Mouse (Mus musculus) embryonic fibroblast, embryonic 13.5 days (primary cell): ENCODE data around the gene Cldn34b2.
"Not testable (repeated sequence)": the region's sequence is repeated elsewhere in the genome, so short reads cannot be mapped to it uniquely, and the experiment has no call there.

Source experiments
- CTCF ChIP-seq: IDR thresholded peaks from 2 replicates; pipeline ENCODE4 v1.5.1; 2011; ENCODE audit warnings: mild to moderate bottlenecking, control low read depth, low read length, moderate library complexity, borderline replicate concordance; ENCODE audit not compliant: insufficient read depth
- POLR2A ChIP-seq: IDR thresholded peaks from 2 replicates; pipeline ENCODE4 v1.6.1; 2011; ENCODE audit warnings: low read depth, mild to moderate bottlenecking, control low read depth, low read length, moderate library complexity

- not testable (repeated sequence) for TF ChIP-seq CTCF, POLR2A
Measured at GRCm38 (mm10) chrX:155128312-155128711, at the start of gene Cldn34b2.
